ENCODE assay signal across 15 mouse cellular contexts in the genomic region with DNA sequence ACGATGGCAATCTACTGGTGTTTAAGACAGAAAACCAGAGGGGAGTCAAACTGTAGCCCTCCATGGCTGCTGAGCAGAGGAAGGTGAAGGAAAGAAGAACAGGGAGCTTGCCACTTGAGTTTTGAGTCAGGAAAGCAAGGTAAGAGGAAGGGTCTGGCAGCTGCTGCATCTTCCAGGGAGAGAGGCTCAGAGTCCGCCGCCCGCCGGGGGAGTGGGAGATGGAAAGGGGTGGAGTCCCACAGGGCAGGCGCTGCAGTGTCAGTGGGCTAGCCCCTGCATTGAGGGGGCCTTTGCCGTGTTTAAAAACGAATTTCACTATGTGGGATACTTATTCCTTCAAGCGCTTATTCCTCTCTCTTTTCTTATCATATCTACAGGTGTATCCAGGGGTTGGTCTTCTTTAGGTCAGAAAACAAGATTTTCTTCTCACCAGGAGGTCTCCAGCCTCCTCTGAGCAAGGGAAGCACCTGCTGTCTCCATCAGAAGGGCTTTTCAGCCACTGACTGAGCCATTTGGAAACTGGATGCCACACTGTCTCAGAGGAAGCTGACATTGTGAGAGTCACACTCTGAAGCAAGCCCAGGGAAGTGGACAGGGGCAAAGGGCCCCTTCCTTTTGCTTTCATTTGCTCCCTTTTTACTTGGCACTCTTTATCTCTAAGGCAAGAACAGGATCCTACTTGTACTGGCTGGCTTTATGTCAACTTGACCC. TPM values are rescaled to one million over a fixed set of nuclear protein-coding genes. Genes with fewer than 3 reads are reported as not detected.
DNase-seq lines count a peak whose midpoint lies in the region; ATAC-seq and TF ChIP-seq lines count a peak whose summit lies in the region.
"Had no signal": no experiment of that assay in that cellular context is flagged by ENCODE, and none has a peak within 500 bp of the region (broad histone marks: within the 10 kb centered on the region; RNA-seq: fewer than 3 reads in every experiment).

No protein-coding gene starts in this region.

- 16% methylated on average over 9 of the region's 9 CpGs for WGBS in embryonic facial prominence, embryonic 12.5 days
- WGBS in embryonic facial prominence, embryonic 10.5 days = 16% methylated on average over 9 of the region's 9 CpGs
- WGBS in kidney, adult 2 months = 58% methylated on average over 9 of the region's 9 CpGs
- WGBS in kidney, embryonic 14.5 days = 21% methylated on average over 9 of the region's 9 CpGs
- 17% methylated on average over 9 of the region's 9 CpGs for WGBS in intestine, postnatal 0 days

- H3K4me3 ChIP-seq in embryonic facial prominence, embryonic 12.5 days = no peak overlapping the region
- no peak overlapping the region for H3K4me3 ChIP-seq in embryonic facial prominence, embryonic 10.5 days
- no peak overlapping the region for H3K4me3 ChIP-seq in kidney, adult 2 months (ENCODE audit: insufficient read depth, low read depth, low read length)
- no peak overlapping the region for H3K4me3 ChIP-seq in kidney, embryonic 14.5 days (ENCODE audit: low read length)
- no peak overlapping the region for H3K4me3 ChIP-seq in intestine, postnatal 0 days (ENCODE audit: low read depth, low read length)
- H3K4me3 ChIP-seq: forebrain, embryonic 15.5 days had no signal

- no peak for TF ChIP-seq POLR2A in kidney, adult 2 months (IDR thresholded peaks at IDR 0.05; ENCODE audit: low read depth, low read length)

- no peaks in the 10 kb centered on the region for H3K27me3 ChIP-seq in embryonic facial prominence, embryonic 12.5 days
- H3K27me3 ChIP-seq in embryonic facial prominence, embryonic 10.5 days (replicated peaks; ENCODE audit: low read depth, poor library complexity, severe bottlenecking) = no peaks in the 10 kb centered on the region
- H3K27me3 ChIP-seq in kidney, adult 2 months (replicated peaks; ENCODE audit: control insufficient read depth, insufficient read depth, low read length) = no peaks in the 10 kb centered on the region
- no peaks in the 10 kb centered on the region for H3K27me3 ChIP-seq in kidney, embryonic 14.5 days (ENCODE audit: control insufficient read depth, insufficient read depth, low read length)
- H3K27me3 ChIP-seq in intestine, postnatal 0 days (replicated peaks; ENCODE audit: control insufficient read depth, insufficient read depth, low read length) = no peaks in the 10 kb centered on the region
- H3K27me3 ChIP-seq: forebrain, embryonic 15.5 days had no signal

- H3K36me3 ChIP-seq in embryonic facial prominence, embryonic 12.5 days = no peaks in the 10 kb centered on the region
- no peaks in the 10 kb centered on the region for H3K36me3 ChIP-seq in embryonic facial prominence, embryonic 10.5 days (replicated peaks)
- H3K36me3 ChIP-seq in kidney, adult 2 months (ENCODE audit: control insufficient read depth, insufficient read depth, low read length) = no peaks in the 10 kb centered on the region
- no peaks in the 10 kb centered on the region for H3K36me3 ChIP-seq in kidney, embryonic 14.5 days (ENCODE audit: control insufficient read depth, insufficient read depth, low read length)
- no peaks in the 10 kb centered on the region for H3K36me3 ChIP-seq in intestine, postnatal 0 days (ENCODE audit: control insufficient read depth, insufficient read depth)
- H3K36me3 ChIP-seq: forebrain, embryonic 15.5 days had no signal

- no peak overlapping the region for H3K4me2 ChIP-seq in embryonic facial prominence, embryonic 12.5 days (replicated peaks)
- no peak overlapping the region for H3K4me2 ChIP-seq in kidney, embryonic 14.5 days (replicated peaks; ENCODE audit: low read depth, low read length)
- H3K4me2 ChIP-seq in intestine, postnatal 0 days (replicated peaks; ENCODE audit: low read depth) = no peak overlapping the region
- H3K4me2 ChIP-seq: forebrain, embryonic 15.5 days had no signal

- no peak for ATAC-seq in embryonic facial prominence, embryonic 12.5 days (ENCODE audit: insufficient number of reproducible peaks, insufficient read depth, low FRiP score, low TSS enrichment)
- ATAC-seq in kidney, embryonic 14.5 days (ENCODE audit: low FRiP score, low TSS enrichment) = no peak
- ATAC-seq in intestine, postnatal 0 days = peak; percentile 46; the same call in 1 of the 2 replicates
- ATAC-seq: activated CD4-positive, CD25-positive, alpha-beta regulatory T cell, adult 4 months; forebrain, embryonic 15.5 days; inflammation-experienced regulatory T-cells, adult 6 months had no signal

- 0 out of 2 replicates have a peak overlapping the region, but pooled peaks have one; percentile 14 for H3K27ac ChIP-seq in embryonic facial prominence, embryonic 12.5 days
- H3K27ac ChIP-seq in embryonic facial prominence, embryonic 10.5 days (replicated peaks) = no peak overlapping the region
- 0 out of 2 replicates have a peak overlapping the region, but pooled peaks have one; percentile 8 for H3K27ac ChIP-seq in kidney, adult 2 months (ENCODE audit: insufficient read depth, low read depth, low read length)
- H3K27ac ChIP-seq in kidney, embryonic 14.5 days (ENCODE audit: low read depth, low read length) = no peak overlapping the region
- no peak overlapping the region for H3K27ac ChIP-seq in intestine, postnatal 0 days (ENCODE audit: low read depth, low read length)
- H3K27ac ChIP-seq: forebrain, embryonic 15.5 days had no signal

- 0 out of 2 replicates have a peak, but pooled peaks cover 7% of the 10 kb centered on the region for H3K9me3 ChIP-seq in embryonic facial prominence, embryonic 12.5 days
- H3K9me3 ChIP-seq in embryonic facial prominence, embryonic 10.5 days = peaks cover 6% of the 10 kb centered on the region
- H3K9me3 ChIP-seq in kidney, embryonic 14.5 days (ENCODE audit: control insufficient read depth, low read length) = 0 out of 2 replicates have a peak, but pooled peaks cover 4% of the 10 kb centered on the region
- no peaks in the 10 kb centered on the region for H3K9me3 ChIP-seq in intestine, postnatal 0 days (ENCODE audit: control insufficient read depth)
- H3K9me3 ChIP-seq: forebrain, embryonic 15.5 days had no signal

- DNase-seq in embryonic facial prominence, embryonic 10.5 days (ENCODE audit: low spot score) = no peak
- no peak for DNase-seq in kidney, adult 2 months
- DNase-seq in 416B (ENCODE audit: low read depth) = peak; percentile 63
- no peak for DNase-seq in adrenal gland, postnatal 14 days
- no peak for DNase-seq in urinary bladder, postnatal 36 days (ENCODE audit: low spot score in 2 of 2)
- DNase-seq: cerebellum, postnatal 14 days; left cerebral cortex, postnatal 4 days; spleen, adult 18-20 months; thymus, adult 2 months had no signal

- no peak overlapping the region for H3K9ac ChIP-seq in embryonic facial prominence, embryonic 12.5 days
- H3K9ac ChIP-seq in kidney, embryonic 14.5 days (ENCODE audit: low read depth, low read length) = no peak overlapping the region
- H3K9ac ChIP-seq in intestine, postnatal 0 days (ENCODE audit: low read depth, low read length) = no peak overlapping the region
- H3K9ac ChIP-seq: forebrain, embryonic 15.5 days had no signal

- peaks cover 5% of the 10 kb centered on the region; the same call in 1 of the 2 replicates for H3K4me1 ChIP-seq in embryonic facial prominence, embryonic 12.5 days
- peaks cover 21% of the 10 kb centered on the region for H3K4me1 ChIP-seq in embryonic facial prominence, embryonic 10.5 days
- no peaks in the 10 kb centered on the region for H3K4me1 ChIP-seq in kidney, adult 2 months (ENCODE audit: control insufficient read depth, insufficient read depth, low read length)
- H3K4me1 ChIP-seq in kidney, embryonic 14.5 days (ENCODE audit: control insufficient read depth, insufficient read depth, low read length) = 0 out of 2 replicates have a peak, but pooled peaks cover 3% of the 10 kb centered on the region
- H3K4me1 ChIP-seq in intestine, postnatal 0 days (replicated peaks; ENCODE audit: control insufficient read depth, insufficient read depth, low read length) = no peaks in the 10 kb centered on the region
- H3K4me1 ChIP-seq: forebrain, embryonic 15.5 days had no signal

- TF ChIP-seq CTCF in kidney, adult 2 months (conservative IDR thresholded peaks at IDR 0.05; ENCODE audit: insufficient read depth, insufficient read length, low read depth, low read length) = no peak
- no peak for TF ChIP-seq CTCF in intestine, postnatal 0 days (IDR thresholded peaks at IDR 0.05; ENCODE audit: low read depth)

RNA-seq across cellular contexts. Expression of a gene that starts 5.3 kb away (rescaled TPM):
- polyA plus RNA-seq in embryonic facial prominence, embryonic 12.5 days (2016; fragmentation: Nextera tagmentation; extraction: Ambion mirVana) = 51.0 and 55.7 TPM in 2 replicates
- 40.5 and 42.6 TPM in 2 replicates for polyA plus RNA-seq in embryonic facial prominence, embryonic 10.5 days (2016; fragmentation: Nextera tagmentation; extraction: Ambion mirVana)
- polyA plus RNA-seq in kidney, adult 2 months (2012; rRNA removed) = 52.3 and 57.2 TPM in 2 replicates
- 51.8 and 70.7 TPM in 2 replicates for polyA plus RNA-seq in kidney, embryonic 14.5 days (2014; fragmentation: Nextera tagmentation; extraction: Ambion mirVana)
- 75.1 and 82.9 TPM in 2 replicates for polyA plus RNA-seq in intestine, postnatal 0 days (2015; fragmentation: Nextera tagmentation; extraction: Ambion mirVana)
- 56.2 and 69.1 TPM in 2 replicates for total RNA-seq in adrenal gland, postnatal 14 days (2021)

RNA-seq across cellular contexts. Expression of a gene that starts 31.2 kb away (rescaled TPM):
- polyA plus RNA-seq in embryonic facial prominence, embryonic 12.5 days (2016; fragmentation: Nextera tagmentation; extraction: Ambion mirVana) = 102 and 110 TPM in 2 replicates
- polyA plus RNA-seq in embryonic facial prominence, embryonic 10.5 days (2016; fragmentation: Nextera tagmentation; extraction: Ambion mirVana) = 39.3 and 50.2 TPM in 2 replicates
- 136 and 163 TPM in 2 replicates for polyA plus RNA-seq in kidney, adult 2 months (2012; rRNA removed)
- 82.1 and 107 TPM in 2 replicates for polyA plus RNA-seq in kidney, embryonic 14.5 days (2014; fragmentation: Nextera tagmentation; extraction: Ambion mirVana)
- polyA plus RNA-seq in intestine, postnatal 0 days (2015; fragmentation: Nextera tagmentation; extraction: Ambion mirVana) = 283 and 284 TPM in 2 replicates
- total RNA-seq in adrenal gland, postnatal 14 days (2021) = 33.6 and 33.8 TPM in 2 replicates

RNA-seq across cellular contexts. Expression of a gene that starts 41.1 kb away (rescaled TPM):
- 0.50 and 0.55 TPM in 2 replicates for polyA plus RNA-seq in embryonic facial prominence, embryonic 12.5 days (2016; fragmentation: Nextera tagmentation; extraction: Ambion mirVana)
- polyA plus RNA-seq in embryonic facial prominence, embryonic 10.5 days (2016; fragmentation: Nextera tagmentation; extraction: Ambion mirVana) = 0.13 and 0.25 TPM in 2 replicates
- polyA plus RNA-seq in kidney, adult 2 months (2012; rRNA removed) = 24.0 and 28.0 TPM in 2 replicates
- 0.40 and 0.61 TPM in 2 replicates for polyA plus RNA-seq in kidney, embryonic 14.5 days (2014; fragmentation: Nextera tagmentation; extraction: Ambion mirVana)
- 6.8 and 6.9 TPM in 2 replicates for polyA plus RNA-seq in intestine, postnatal 0 days (2015; fragmentation: Nextera tagmentation; extraction: Ambion mirVana)
- 0.75 and 0.82 TPM in 2 replicates for total RNA-seq in adrenal gland, postnatal 14 days (2021)
- polyA plus RNA-seq: activated CD4-positive, CD25-positive, alpha-beta regulatory T cell, adult 4 months; inflammation-experienced regulatory T-cells, adult 6 months had no signal

RNA-seq across cellular contexts. Expression of a gene that starts 57.6 kb away (rescaled TPM):
- polyA plus RNA-seq in embryonic facial prominence, embryonic 12.5 days (2016; fragmentation: Nextera tagmentation; extraction: Ambion mirVana) = 0.36 and 0.57 TPM in 2 replicates
- polyA plus RNA-seq in embryonic facial prominence, embryonic 10.5 days (2016; fragmentation: Nextera tagmentation; extraction: Ambion mirVana) = 1.6 and 2.0 TPM in 2 replicates
- polyA plus RNA-seq in kidney, adult 2 months (2012; rRNA removed) = 0.19 and 0.27 TPM in 2 replicates
- polyA plus RNA-seq in kidney, embryonic 14.5 days (2014; fragmentation: Nextera tagmentation; extraction: Ambion mirVana) = 0.39 and 0.77 TPM in 2 replicates
- 0.17 and 0.30 TPM in 2 replicates for polyA plus RNA-seq in intestine, postnatal 0 days (2015; fragmentation: Nextera tagmentation; extraction: Ambion mirVana)
- total RNA-seq in adrenal gland, postnatal 14 days (2021) = 0.15 and 0.19 TPM in 2 replicates

Comparison
In these comparisons a context has a peak if more than half of its experiments do, and no peak if none do; other contexts are left out.
1. H3K27ac ChIP-seq: peak in embryonic facial prominence, embryonic 12.5 days (single experiment) and kidney, adult 2 months (single experiment); none in embryonic facial prominence, embryonic 10.5 days (single experiment), kidney, embryonic 14.5 days (single experiment) and intestine, postnatal 0 days (single experiment).